Mouse (Mus musculus) MEL (cell line): ENCODE measurements around the gene Nos1. TPM values are rescaled to one million over a fixed set of nuclear protein-coding genes. Genes with fewer than 3 reads are reported as not detected.

ENCODE experiments used
- DNase-seq: peaks from one replicate; pipeline ENCODE4 v3.0.0; 2011; ENCODE audit warnings: low read depth, low spot score
- H3K27ac ChIP-seq: 2 replicates; pipeline ENCODE4 v1.5.1; 2012; ENCODE audit warnings: low read depth, mild to moderate bottlenecking, control low read depth, low read length, moderate library complexity; ENCODE audit not compliant: control insufficient read depth
- H3K27me3 ChIP-seq, 2 experiments: fragments of 150-350 bp in 1 of 2; sonication (generic) in 1 of 2; 2 replicates each; pipeline ENCODE4 v1.6.1; 2012; ENCODE audit warnings: low read length in 2 of 2, mild to moderate bottlenecking in 2 of 2, improper control_type of control experiment in 1 of 2, moderate library complexity in 1 of 2; ENCODE audit not compliant: insufficient read depth in 2 of 2, control insufficient read depth in 1 of 2
- H3K36me3 ChIP-seq, 2 experiments: 2 replicates each; pipeline ENCODE4 v1.6.1; 2012 to 2014; ENCODE audit warnings: low read length in 2 of 2, improper control_type of control experiment in 1 of 2, inconsistent platforms in 1 of 2, mild to moderate bottlenecking in 1 of 2; ENCODE audit not compliant: insufficient read depth in 2 of 2, control insufficient read depth in 1 of 2
- H3K4me1 ChIP-seq, 2 experiments: fragments of 150-350 bp in 1 of 2; sonication (generic) in 1 of 2; 2 replicates each; pipeline ENCODE4 v1.6.1; 2012; ENCODE audit warnings: low read length in 2 of 2, improper control_type of control experiment in 1 of 2, mild to moderate bottlenecking in 1 of 2; ENCODE audit not compliant: insufficient read depth in 2 of 2, control insufficient read depth in 1 of 2
- H3K4me3 ChIP-seq, 2 experiments: fragments of 150-350 bp in 1 of 2; sonication (generic) in 1 of 2; 2 replicates each; pipeline ENCODE4 v1.5.1; 2012; ENCODE audit warnings: low read depth in 2 of 2, low read length in 2 of 2, mild to moderate bottlenecking in 2 of 2, moderate library complexity in 2 of 2, control low read depth in 1 of 2, improper control_type of control experiment in 1 of 2; ENCODE audit not compliant: control insufficient read depth in 1 of 2, insufficient read depth in 1 of 2
- H3K79me2 ChIP-seq: 2 replicates; pipeline ENCODE4 v1.6.1; 2012; ENCODE audit warnings: mild to moderate bottlenecking, low read length, moderate library complexity; ENCODE audit not compliant: control insufficient read depth, poor library complexity, insufficient read depth
- H3K9ac ChIP-seq: 2 replicates; pipeline ENCODE4 v1.6.1; 2012; ENCODE audit warnings: low read depth, mild to moderate bottlenecking, control low read depth, low read length, moderate library complexity; ENCODE audit not compliant: control insufficient read depth, poor library complexity, severe bottlenecking
- H3K9me3 ChIP-seq: fragments of 150-350 bp; sonication (generic); replicated peaks from 2 replicates; pipeline ENCODE4 v1.6.1; 2012; ENCODE audit warnings: mild to moderate bottlenecking, low read length, improper control_type of control experiment, moderate library complexity; ENCODE audit not compliant: insufficient read depth
- CHD1 ChIP-seq: IDR thresholded peaks from 2 replicates; pipeline ENCODE4 v1.6.1; 2012; ENCODE audit warnings: low read depth, mild to moderate bottlenecking, inconsistent platforms, low read length, improper control_type of control experiment
- CTCF ChIP-seq, 3 experiments: IDR thresholded peaks in 2 of 3; conservative IDR thresholded peaks in 1 of 3; 2 replicates each; pipeline ENCODE4 v1.5.1; 2011 to 2012; ENCODE audit warnings: low read length in 3 of 3, low read depth in 2 of 3, mild to moderate bottlenecking in 2 of 3, improper control_type of control experiment in 1 of 3, inconsistent platforms in 1 of 3, mixed read lengths in 1 of 3, moderate library complexity in 1 of 3; ENCODE audit not compliant: control insufficient read depth in 1 of 3, insufficient read depth in 1 of 3, poor library complexity in 1 of 3, severe bottlenecking in 1 of 3
- E2F4 ChIP-seq: IDR thresholded peaks from 2 replicates; pipeline ENCODE4 v1.6.1; 2011; ENCODE audit warnings: low read depth, low read length, improper control_type of control experiment, borderline replicate concordance
- ELF1 ChIP-seq: IDR thresholded peaks from 2 replicates; pipeline ENCODE4 v1.6.1; 2014; ENCODE audit warnings: low read depth, mild to moderate bottlenecking, inconsistent platforms, low read length, improper control_type of control experiment, moderate library complexity
- ETS1 ChIP-seq: IDR thresholded peaks from 2 replicates; pipeline ENCODE4 v1.6.1; 2012; ENCODE audit warnings: low read depth, mild to moderate bottlenecking, inconsistent platforms, low read length, improper control_type of control experiment, moderate library complexity
- HCFC1 ChIP-seq: IDR thresholded peaks from 2 replicates; pipeline ENCODE4 v1.6.1; 2012; ENCODE audit warnings: low read depth, mild to moderate bottlenecking, inconsistent platforms, low read length, improper control_type of control experiment, moderate library complexity
- KAT2A ChIP-seq: conservative IDR thresholded peaks from 2 replicates; pipeline ENCODE4 v1.6.1; 2012; ENCODE audit warnings: low read depth, low read length, improper control_type of control experiment, inconsistent platforms
- MAFK ChIP-seq: IDR thresholded peaks from 2 replicates; pipeline ENCODE4 v1.6.1; 2011; ENCODE audit warnings: low read depth, mild to moderate bottlenecking, low read length, improper control_type of control experiment, borderline replicate concordance
- MAX ChIP-seq: IDR thresholded peaks from 2 replicates; pipeline ENCODE4 v1.6.1; 2011; ENCODE audit warnings: low read length, improper control_type of control experiment
- MAZ ChIP-seq: IDR thresholded peaks from 2 replicates; pipeline ENCODE4 v1.6.1; 2012; ENCODE audit warnings: low read depth, mild to moderate bottlenecking, inconsistent platforms, low read length, improper control_type of control experiment
- MXI1 ChIP-seq: IDR thresholded peaks from 2 replicates; pipeline ENCODE4 v1.6.1; 2011; ENCODE audit warnings: mild to moderate bottlenecking, low read depth, low read length, improper control_type of control experiment
- NELFE ChIP-seq: IDR thresholded peaks from 2 replicates; pipeline ENCODE4 v1.6.1; 2011; ENCODE audit warnings: low read depth, low read length, improper control_type of control experiment
- POLR2A ChIP-seq, 2 experiments: IDR thresholded peaks; 2 replicates each; pipeline ENCODE4 v1.6.1; 2011 to 2012; ENCODE audit warnings: low read length in 2 of 2, mild to moderate bottlenecking in 2 of 2, control low read depth in 1 of 2, improper control_type of control experiment in 1 of 2, low read depth in 1 of 2, moderate library complexity in 1 of 2; ENCODE audit not compliant: control insufficient read depth in 1 of 2, insufficient read depth in 1 of 2, poor library complexity in 1 of 2
- POLR2AphosphoS2 ChIP-seq: IDR thresholded peaks from 2 replicates; pipeline ENCODE4 v1.6.1; 2011; ENCODE audit warnings: low read length, improper control_type of control experiment
- SIN3A ChIP-seq: IDR thresholded peaks from 2 replicates; pipeline ENCODE4 v1.6.1; 2012; ENCODE audit warnings: low read length, improper control_type of control experiment, inconsistent platforms
- SMC3 ChIP-seq: IDR thresholded peaks from 2 replicates; pipeline ENCODE4 v1.6.1; 2011; ENCODE audit warnings: low read depth, low read length, improper control_type of control experiment
- TAL1 ChIP-seq: IDR thresholded peaks from 2 replicates; pipeline ENCODE4 v1.6.1; 2012; ENCODE audit warnings: mild to moderate bottlenecking, inconsistent platforms, low read length, moderate library complexity, mixed read lengths
- TCF12 ChIP-seq: IDR thresholded peaks from 2 replicates; pipeline ENCODE4 v1.6.1; 2014; ENCODE audit warnings: low read depth, mild to moderate bottlenecking, inconsistent platforms, low read length, improper control_type of control experiment, moderate library complexity
- UBTF ChIP-seq: IDR thresholded peaks from 2 replicates; pipeline ENCODE4 v1.6.1; 2012; ENCODE audit warnings: low read depth, mild to moderate bottlenecking, inconsistent platforms, low read length, improper control_type of control experiment, moderate library complexity, borderline replicate concordance; ENCODE audit not compliant: insufficient read depth
- USF1 ChIP-seq: IDR thresholded peaks from 2 replicates; pipeline ENCODE4 v1.6.1; 2014; ENCODE audit warnings: low read depth, mild to moderate bottlenecking, inconsistent platforms, low read length, improper control_type of control experiment, moderate library complexity
- USF2 ChIP-seq, 2 experiments: IDR thresholded peaks; 2 replicates each; pipeline ENCODE4 v1.6.1; 2011 to 2012; ENCODE audit warnings: improper control_type of control experiment in 2 of 2, low read length in 2 of 2, borderline replicate concordance in 1 of 2, inconsistent platforms in 1 of 2, low read depth in 1 of 2, mild to moderate bottlenecking in 1 of 2; ENCODE audit not compliant: insufficient read depth in 1 of 2
- ZNF384 ChIP-seq: IDR thresholded peaks from 2 replicates; pipeline ENCODE4 v1.6.1; 2012; ENCODE audit warnings: low read depth, mild to moderate bottlenecking, inconsistent platforms, low read length, improper control_type of control experiment
- polyA plus RNA-seq, 2 experiments: library from polyadenylated mRNA; stranded (reverse) in 1 of 2; unstranded in 1 of 2; fragments of >175 nt in 1 of 2; fragments of >200 nt in 1 of 2; gene quantifications; 2 replicates each; pipeline versions ENCODE4 v1.2.1 to v1.2.4; 2012; ENCODE audit warnings: low replicate concordance in 2 of 2, low read depth in 1 of 2; ENCODE audit not compliant: insufficient read length in 2 of 2, insufficient read depth in 1 of 2, missing spikeins in 1 of 2
- total RNA-seq: library from RNA; depleted of rRNA; stranded (reverse); fragments of 300-350 nt; gene quantifications from 2 replicates; pipeline ENCODE4 v1.2.3, GENCODE M21; 2012

The Nos1 gene
- total and polyA plus RNA-seq, 3 experiments, result 0.35 to 1.5 TPM; not detected in 1

DNA sequence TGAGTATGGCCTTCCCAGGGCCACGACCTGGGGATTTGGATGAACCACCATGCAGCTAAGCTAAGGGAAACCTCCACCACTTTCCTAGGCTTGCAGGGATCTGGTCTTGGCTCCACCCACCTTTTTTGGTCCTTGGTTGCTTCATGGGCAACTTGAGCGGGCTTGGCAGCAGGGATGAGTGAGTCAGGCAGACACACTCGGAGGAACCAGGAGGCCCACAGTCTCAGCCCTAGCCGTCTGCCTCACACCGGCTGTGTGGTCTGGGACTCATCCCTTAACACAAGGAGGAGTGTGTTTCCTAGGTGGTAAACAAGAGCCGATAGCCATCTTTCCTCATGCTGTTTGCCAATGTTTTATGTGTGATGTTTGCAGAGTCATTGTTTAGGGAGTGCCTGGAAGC is 9.2 kb downstream of the Nos1 start:
- Histone ChIP-seq H3K4me3 (no peak overlapping the region), H3K4me1 (no peaks in the 10 kb centered on the region), H3K79me2 (no peaks in the 10 kb centered on the region), H3K9me3 (no peaks in the 10 kb centered on the region), H3K9ac (no peak overlapping the region), H3K36me3 (no peaks in the 10 kb centered on the region), H3K27me3 (no peaks in the 10 kb centered on the region), H3K27ac (no peak overlapping the region)
- DNase-seq, result no peak
- TF ChIP-seq MAFK, result no peak
- no peak for TF ChIP-seq USF2 (IDR thresholded peaks at IDR 0.05; ENCODE audit: borderline replicate concordance in 1 of 2, insufficient read depth in 1 of 2, low read depth in 1 of 2, low read length in 2 of 2)
- TF ChIP-seq KAT2A, result no peak
- no peak for TF ChIP-seq ETS1
- no peak for TF ChIP-seq MAZ
- TF ChIP-seq MAX, result no peak
- no peak for TF ChIP-seq POLR2A (IDR thresholded peaks at IDR 0.05; ENCODE audit: control insufficient read depth in 1 of 2, insufficient read depth in 1 of 2, low read depth in 1 of 2, low read length in 2 of 2, poor library complexity in 1 of 2)
- TF ChIP-seq CTCF (IDR thresholded peaks at IDR 0.05 in 2 of 3, conservative IDR thresholded peaks at IDR 0.05 in 1 of 3; ENCODE audit: control insufficient read depth in 1 of 3, insufficient read depth in 1 of 3, low read depth in 2 of 3, low read length in 3 of 3, poor library complexity in 1 of 3, severe bottlenecking in 1 of 3), result no peak
- TF ChIP-seq ELF1, result no peak
- TF ChIP-seq TCF12, result no peak
- TF ChIP-seq E2F4, result no peak
- no peak for TF ChIP-seq ZNF384
- TF ChIP-seq POLR2AphosphoS2, result no peak
- no peak for TF ChIP-seq SMC3
- TF ChIP-seq UBTF, result no peak
- TF ChIP-seq NELFE, result no peak
- no peak for TF ChIP-seq CHD1
- no peak for TF ChIP-seq USF1
- no peak for TF ChIP-seq HCFC1

DNA sequence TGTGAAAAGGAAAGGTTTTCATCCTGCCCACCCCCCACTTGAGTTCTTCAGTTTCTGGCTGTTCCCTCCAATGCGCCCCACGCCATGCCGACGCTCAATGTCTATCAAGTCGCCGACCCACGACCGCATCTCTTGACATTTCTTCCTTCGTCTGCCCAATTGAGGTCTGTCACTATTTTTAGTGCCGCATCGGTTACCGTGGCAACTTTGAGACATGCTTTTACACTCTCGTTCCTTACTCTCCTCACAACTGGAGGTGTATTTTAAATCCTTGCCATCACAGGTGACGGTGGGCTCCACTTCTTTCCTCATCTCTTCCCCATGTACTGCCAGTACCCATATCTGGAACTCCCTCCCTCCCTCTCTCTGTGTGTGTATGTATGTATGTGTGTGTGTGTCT is 11.0 kb downstream of the Nos1 start:
- Histone ChIP-seq H3K9me3 (no peaks in the 10 kb centered on the region), H3K79me2 (no peaks in the 10 kb centered on the region), H3K4me3 (no peak overlapping the region), H3K9ac (no peak overlapping the region), H3K4me1 (no peaks in the 10 kb centered on the region), H3K27me3 (no peaks in the 10 kb centered on the region), H3K27ac (no peak overlapping the region), H3K36me3 (no peaks in the 10 kb centered on the region)
- DNase-seq, result no peak
- TF ChIP-seq MXI1 (no peak), MAX (no peak), TAL1 (no peak), CTCF (IDR thresholded peaks at IDR 0.05 in 2 of 3, conservative IDR thresholded peaks at IDR 0.05 in 1 of 3; ENCODE audit: control insufficient read depth in 1 of 3, insufficient read depth in 1 of 3, low read depth in 2 of 3, low read length in 3 of 3, poor library complexity in 1 of 3, severe bottlenecking in 1 of 3) (no peak), SIN3A (no peak)
